Mouse (Mus musculus) lung, adult 2 months (tissue): ENCODE measurements around the gene Pdap1. TPM values are rescaled to one million over a fixed set of nuclear protein-coding genes. Genes with fewer than 3 reads are reported as not detected.
"Not testable (repeated sequence)": the region's sequence is repeated elsewhere in the genome, so short reads cannot be mapped to it uniquely, and the experiment has no call there.

Experiments
- DNase-seq: peaks from one replicate; pipeline ENCODE4 v3.0.0; 2022
- H3K4me1 ChIP-seq: fragments of 200-500 bp; 2 replicates; pipeline ENCODE4 v1.6.1; 2011; ENCODE audit warnings: low read length; ENCODE audit not compliant: control insufficient read depth, insufficient read depth
- H3K4me3 ChIP-seq: fragments of 200-500 bp; replicated peaks from 2 replicates; pipeline ENCODE3; 2011; ENCODE audit warnings: low read depth, mild to moderate bottlenecking, control low read depth, low read length; ENCODE audit errors: extremely low read depth
- CTCF ChIP-seq: fragments of 200-500 bp; IDR thresholded peaks from 2 replicates; pipeline ENCODE4 v1.5.1; 2011; ENCODE audit warnings: mild to moderate bottlenecking, low read length, control low read depth; ENCODE audit not compliant: insufficient read depth
- POLR2A ChIP-seq: fragments of 200-500 bp; IDR thresholded peaks from 2 replicates; pipeline ENCODE4 v1.6.1; 2011; ENCODE audit warnings: low read depth, mild to moderate bottlenecking, control low read depth, low read length, borderline replicate concordance; ENCODE audit errors: extremely low read depth
- WGBS: fragments of 180-500 bp; shearing (Covaris S2); methylation state at CpG from one replicate; pipeline ENCODE4 v1.1.7; 2018; 5-methylcytosine and 5-hydroxymethylcytosine counted together
- polyA plus RNA-seq: library from polyadenylated mRNA; depleted of rRNA; stranded (reverse); fragments of >200 nt; gene quantifications from 2 replicates; pipeline ENCODE4 v1.2.3, GENCODE M21; 2012

The Pdap1 gene
- polyA plus RNA-seq, 1 experiment = 23.4 TPM

DNA sequence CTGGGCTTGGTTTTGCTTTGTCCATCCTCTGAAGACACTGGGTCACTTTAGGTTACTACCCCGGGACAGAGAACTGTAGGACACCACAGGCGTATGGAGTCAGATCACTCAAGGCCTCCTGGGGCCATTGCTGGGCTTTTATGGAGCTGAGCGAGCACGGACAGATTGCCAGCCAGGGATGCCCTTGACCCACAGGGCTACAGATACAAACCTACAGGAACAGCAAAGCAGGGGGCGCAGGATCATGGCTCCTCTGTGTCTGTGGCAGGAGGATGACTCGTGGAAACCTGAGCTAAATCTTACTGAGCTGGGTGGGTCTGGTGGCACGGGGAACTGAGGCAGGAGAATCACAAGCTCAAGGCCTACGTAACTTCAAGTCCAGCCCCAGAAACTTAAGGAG lies 27.5 kb downstream of the Pdap1 start:
- TF ChIP-seq POLR2A (no peak), CTCF (no peak)
- no peak overlapping the region for H3K4me3 ChIP-seq
- DNase-seq = no peak
- 86% methylated on average over 8 of the region's 8 CpGs for WGBS
- H3K4me1 ChIP-seq = peaks cover 9% of the 10 kb centered on the region

DNA sequence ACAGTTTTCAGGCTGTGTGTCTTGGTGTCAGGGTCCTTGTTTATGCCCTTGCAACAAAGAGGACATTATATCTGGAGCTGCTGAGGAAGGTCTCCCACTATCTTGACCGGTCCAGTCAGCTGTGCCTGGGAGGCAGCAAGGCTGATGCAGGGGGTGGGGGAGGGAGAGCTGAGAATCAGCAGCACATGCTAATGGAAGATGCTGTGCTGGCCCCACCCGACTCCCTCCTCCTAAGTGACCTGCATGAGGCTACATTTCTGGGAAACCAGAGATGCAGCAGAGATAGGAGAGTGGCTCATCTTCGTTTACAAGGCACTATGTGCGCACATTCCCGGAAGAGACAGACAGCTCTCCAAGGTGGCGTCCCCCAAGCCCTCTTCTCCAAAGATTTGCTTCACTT lies 29.6 kb downstream of the Pdap1 start:
- WGBS = 85% methylated on average over 6 of the region's 6 CpGs
- no peak for DNase-seq
- no peaks in the 10 kb centered on the region for H3K4me1 ChIP-seq
- no peak for TF ChIP-seq CTCF
- TF ChIP-seq POLR2A = no peak
- no peak overlapping the region for H3K4me3 ChIP-seq

DNA sequence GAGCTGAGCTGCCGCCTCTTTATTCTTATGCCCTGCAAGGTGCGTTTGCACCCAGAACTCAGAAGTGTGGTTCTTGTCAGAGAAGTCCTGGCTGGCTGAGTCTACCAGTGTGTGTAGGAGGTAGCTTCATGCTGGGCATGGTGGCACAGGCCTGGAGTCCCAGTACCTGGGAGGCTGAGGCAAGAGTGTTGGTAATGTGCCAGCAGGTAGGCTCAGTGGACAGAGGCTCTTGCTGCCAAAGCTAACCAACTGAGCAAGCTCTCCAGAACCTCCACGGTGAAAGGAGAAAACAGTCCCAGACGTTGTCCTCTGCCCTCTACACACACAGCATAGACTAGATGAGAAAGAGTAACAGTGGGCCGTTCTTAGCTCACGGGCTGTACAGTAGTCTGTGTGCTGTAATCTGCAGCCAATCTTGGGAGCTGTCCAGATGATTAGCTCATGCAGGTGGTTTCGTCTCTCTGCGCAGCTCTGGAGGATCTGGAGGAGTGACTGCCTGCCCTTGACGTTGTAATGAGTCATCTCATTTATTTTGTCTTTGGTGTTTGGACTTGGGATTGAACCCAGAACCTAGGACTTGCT lies 34.3 kb downstream of the Pdap1 start:
- WGBS = 79% methylated on average over 9 of the region's 9 CpGs
- Histone ChIP-seq H3K4me1 (no peaks in the 10 kb centered on the region), H3K4me3 (no peak overlapping the region)
- no peak for DNase-seq
- TF ChIP-seq POLR2A = no peak
- TF ChIP-seq CTCF = no peak

DNA sequence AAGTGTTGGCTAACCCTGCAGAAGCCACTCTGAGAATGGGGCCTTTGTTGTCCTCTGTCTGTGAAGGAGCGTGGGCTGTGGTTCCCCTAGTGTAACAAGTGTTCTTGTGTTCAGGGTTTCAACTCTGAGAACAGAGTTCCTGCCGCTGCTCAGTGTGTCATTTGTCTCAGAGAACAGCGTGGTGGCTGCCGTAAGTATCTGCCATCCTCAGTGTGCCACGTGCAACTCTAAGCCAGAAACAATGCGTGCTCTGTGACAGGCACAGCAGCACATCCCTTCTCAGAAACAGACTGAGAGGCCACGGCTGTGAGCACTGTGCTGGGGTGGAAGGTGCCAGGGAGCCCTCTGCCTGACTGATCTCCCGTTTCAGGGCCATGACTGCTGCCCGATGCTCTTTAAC lies 35.7 kb downstream of the Pdap1 start:
- TF ChIP-seq CTCF (no peak), POLR2A (no peak)
- no peak overlapping the region for H3K4me3 ChIP-seq
- H3K4me1 ChIP-seq = no peaks in the 10 kb centered on the region
- no peak for DNase-seq
- WGBS = 86% methylated on average over 9 of the region's 9 CpGs

DNA sequence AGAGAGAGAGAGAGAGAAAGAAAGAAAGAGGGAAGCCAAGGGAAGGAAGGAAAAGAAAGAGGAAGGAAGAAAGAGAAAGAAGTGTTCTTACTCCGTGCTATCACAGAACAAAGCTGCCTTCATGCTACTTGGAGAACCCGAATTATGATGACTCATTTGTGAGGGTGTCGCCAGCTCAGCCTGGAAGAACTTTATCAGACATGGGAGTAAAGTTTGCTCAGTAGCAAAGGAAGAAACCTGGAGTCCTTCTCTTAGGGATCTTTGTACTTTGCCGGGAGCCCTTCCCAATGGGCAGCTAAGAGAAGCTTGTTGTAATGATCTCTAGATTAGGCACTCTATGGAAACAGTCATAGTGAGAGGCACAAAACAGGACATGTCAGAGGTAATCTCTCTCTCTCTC lies 37.3 kb downstream of the Pdap1 start:
- no peak for DNase-seq
- Histone ChIP-seq H3K4me1 (no peaks in the 10 kb centered on the region), H3K4me3 (no peak overlapping the region)
- TF ChIP-seq POLR2A (no peak), CTCF (no peak)
- 78% methylated on average over 4 of the region's 4 CpGs for WGBS

- not testable (repeated sequence) for DNase-seq, H3K4me3 ChIP-seq, H3K4me1 ChIP-seq
- 96% methylated on average over 11 of the region's 11 CpGs for WGBS
Observed at GRCm38 (mm10) chr5:145101451-145101850, 38.6 kb downstream of the Pdap1 start.

DNA sequence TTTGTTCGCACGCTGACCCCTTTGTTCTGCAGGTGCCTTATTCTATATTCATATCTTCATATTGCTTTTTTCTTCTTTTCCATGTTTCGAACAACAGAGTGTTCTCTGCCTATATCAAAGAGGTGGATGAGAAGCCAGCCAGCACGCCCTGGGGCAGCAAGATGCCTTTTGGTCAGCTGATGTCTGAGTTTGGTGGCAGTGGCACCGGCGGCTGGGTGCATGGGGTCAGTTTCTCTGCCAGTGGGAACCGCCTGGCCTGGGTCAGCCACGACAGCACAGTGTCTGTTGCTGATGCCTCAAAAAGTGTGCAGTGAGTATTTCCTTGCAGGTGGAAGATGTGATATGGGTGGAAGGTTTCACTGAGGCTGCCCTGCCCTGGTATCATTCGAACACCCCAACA lies 39.1 kb downstream of the Pdap1 start:
- DNase-seq = no peak
- Histone ChIP-seq H3K4me3 (no peak overlapping the region), H3K4me1 (no peaks in the 10 kb centered on the region)
- 96% methylated on average over 9 of the region's 9 CpGs for WGBS
- TF ChIP-seq POLR2A (no peak), CTCF (no peak)

DNA sequence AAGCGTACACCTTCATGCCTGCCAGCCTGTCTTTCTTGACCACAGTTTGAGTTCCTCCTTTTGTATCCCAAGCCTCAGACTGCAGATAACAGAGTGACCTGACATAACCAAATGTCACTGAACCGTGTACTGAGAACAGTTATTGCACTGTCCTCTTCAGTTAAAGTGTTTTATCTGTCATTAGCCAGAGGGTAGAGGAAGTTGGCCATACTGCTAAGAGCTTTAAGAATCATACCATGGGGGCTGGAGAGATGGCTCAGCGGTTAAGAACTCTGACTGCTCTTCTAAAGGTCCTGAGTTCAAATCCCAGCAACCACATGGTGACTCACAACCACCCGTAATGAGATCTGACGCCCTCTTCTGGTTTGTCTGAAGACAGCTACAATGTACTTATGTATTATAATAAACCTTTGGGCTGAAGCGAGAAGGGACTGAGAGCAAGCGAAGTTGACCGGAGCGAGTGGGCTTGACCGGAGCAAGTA lies 41.7 kb downstream of the Pdap1 start:
- WGBS = 88% methylated on average over 10 of the region's 10 CpGs
- Histone ChIP-seq H3K4me3 (no peak overlapping the region), H3K4me1 (no peaks in the 10 kb centered on the region)
- DNase-seq = no peak
- TF ChIP-seq POLR2A (no peak), CTCF (no peak)

- Histone ChIP-seq H3K4me1 (no peaks in the 10 kb centered on the region), H3K4me3 (no peak overlapping the region)
- DNase-seq = no peak
- WGBS = 75% methylated on average over 4 of the region's 4 CpGs
- no peak for TF ChIP-seq POLR2A
- no peak for TF ChIP-seq CTCF
Observed at GRCm38 (mm10) chr5:145096195-145096594, 43.8 kb downstream of the Pdap1 start.

DNA sequence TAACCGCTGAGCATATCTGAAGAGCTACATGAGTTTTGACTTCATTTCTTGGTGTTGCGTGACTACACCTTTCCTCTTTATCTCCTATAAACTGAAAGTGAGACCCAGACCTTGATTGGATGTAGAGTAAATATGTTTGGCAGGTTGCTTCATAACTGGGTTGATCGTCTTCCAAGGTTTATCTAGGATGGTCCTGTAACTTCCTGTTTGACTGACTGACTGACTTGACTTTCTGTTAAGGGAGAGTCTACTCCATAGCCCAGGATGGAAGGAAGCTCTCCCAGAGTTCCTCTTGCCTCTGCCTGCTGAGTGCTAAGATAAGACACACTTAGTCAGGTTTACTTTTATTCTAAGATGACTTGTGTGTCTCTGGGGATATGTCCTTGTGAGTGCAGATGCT lies 50.2 kb downstream of the Pdap1 start:
- Histone ChIP-seq H3K4me3 (no peak overlapping the region), H3K4me1 (peaks cover 5% of the 10 kb centered on the region; the same call in 1 of the 2 replicates)
- DNase-seq = no peak
- TF ChIP-seq POLR2A (no peak), CTCF (no peak)
- WGBS = 54% methylated on average over 3 of the region's 3 CpGs

- no peak overlapping the region for H3K4me3 ChIP-seq
- no peak for DNase-seq
- peaks cover 9% of the 10 kb centered on the region; the same call in 1 of the 2 replicates for H3K4me1 ChIP-seq
- WGBS = 99% methylated on average over 2 of the region's 2 CpGs
- TF ChIP-seq CTCF (no peak), POLR2A (no peak)
Observed at GRCm38 (mm10) chr5:145088186-145088585, 51.9 kb downstream of the Pdap1 start.
